Mouse (Mus musculus) embryonic fibroblast, embryonic 13.5 days (primary cell): Measurements from ENCODE around the gene Kat7. TPM values are rescaled to one million over a fixed set of nuclear protein-coding genes. Genes with fewer than 3 reads are reported as not detected.

Experiments used
- H3K27ac ChIP-seq: 2 replicates; pipeline ENCODE4 v1.5.1; 2012; ENCODE audit warnings: low read length, control low read depth, inconsistent platforms; ENCODE audit not compliant: insufficient read depth
- H3K4me1 ChIP-seq: 2 replicates; pipeline ENCODE4 v1.6.1; 2011; ENCODE audit warnings: low read length; ENCODE audit not compliant: control insufficient read depth, insufficient read depth
- H3K4me3 ChIP-seq: 2 replicates; pipeline ENCODE4 v1.5.1; 2011; ENCODE audit warnings: mild to moderate bottlenecking, control low read depth, low read length; ENCODE audit not compliant: insufficient read depth
- CTCF ChIP-seq: IDR thresholded peaks from 2 replicates; pipeline ENCODE4 v1.5.1; 2011; ENCODE audit warnings: mild to moderate bottlenecking, control low read depth, low read length, moderate library complexity, borderline replicate concordance; ENCODE audit not compliant: insufficient read depth
- POLR2A ChIP-seq: IDR thresholded peaks from 2 replicates; pipeline ENCODE4 v1.6.1; 2011; ENCODE audit warnings: low read depth, mild to moderate bottlenecking, control low read depth, low read length, moderate library complexity
- polyA plus RNA-seq: library from polyadenylated mRNA; stranded (reverse); fragments of >200 nt; gene quantifications from 2 replicates; pipeline ENCODE4 v1.2.4, GENCODE M21; 2011; ENCODE audit warnings: low read depth; ENCODE audit not compliant: missing spikeins, insufficient read length

Gene Kat7
- 56.1 and 58.4 TPM in 2 replicates for polyA plus RNA-seq

GRCm38 (mm10) chr11:95310007-95310647 lies at the start of gene Kat7:
Gene Kat7 (minus strand): TSS chr11:95310246.
- peaks cover 4% of the 10 kb centered on the region; the same call in 1 of the 2 replicates for H3K4me1 ChIP-seq
- no peak for TF ChIP-seq CTCF
- peak; percentile 59 for TF ChIP-seq POLR2A
- H3K27ac ChIP-seq: peak within 1 kb of the TSS; percentile 91
- H3K4me3 ChIP-seq: peak within 1 kb of the TSS; percentile 96

DNA sequence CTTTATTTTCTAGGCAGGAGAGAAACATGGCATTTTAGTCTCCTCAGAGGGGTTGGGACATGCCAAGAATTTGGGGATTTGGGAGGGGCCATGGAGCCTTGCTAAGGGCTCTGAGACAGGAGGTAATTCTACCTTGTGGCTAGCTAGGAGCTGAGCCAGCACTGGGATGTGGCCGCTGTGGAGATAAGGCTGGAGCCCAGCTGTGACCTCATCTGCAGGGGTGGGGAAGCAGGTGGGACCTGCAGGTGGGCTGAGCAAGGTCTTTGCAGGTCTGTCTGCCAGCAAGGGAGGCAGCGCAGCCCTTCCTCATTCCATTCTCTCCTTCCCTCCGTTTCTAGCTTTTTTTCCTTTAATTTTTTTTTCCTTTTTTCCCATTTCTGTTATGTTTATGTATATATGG lies 48.2 kb upstream of the Kat7 start:
- TF ChIP-seq CTCF (no peak), POLR2A (no peak)

DNA sequence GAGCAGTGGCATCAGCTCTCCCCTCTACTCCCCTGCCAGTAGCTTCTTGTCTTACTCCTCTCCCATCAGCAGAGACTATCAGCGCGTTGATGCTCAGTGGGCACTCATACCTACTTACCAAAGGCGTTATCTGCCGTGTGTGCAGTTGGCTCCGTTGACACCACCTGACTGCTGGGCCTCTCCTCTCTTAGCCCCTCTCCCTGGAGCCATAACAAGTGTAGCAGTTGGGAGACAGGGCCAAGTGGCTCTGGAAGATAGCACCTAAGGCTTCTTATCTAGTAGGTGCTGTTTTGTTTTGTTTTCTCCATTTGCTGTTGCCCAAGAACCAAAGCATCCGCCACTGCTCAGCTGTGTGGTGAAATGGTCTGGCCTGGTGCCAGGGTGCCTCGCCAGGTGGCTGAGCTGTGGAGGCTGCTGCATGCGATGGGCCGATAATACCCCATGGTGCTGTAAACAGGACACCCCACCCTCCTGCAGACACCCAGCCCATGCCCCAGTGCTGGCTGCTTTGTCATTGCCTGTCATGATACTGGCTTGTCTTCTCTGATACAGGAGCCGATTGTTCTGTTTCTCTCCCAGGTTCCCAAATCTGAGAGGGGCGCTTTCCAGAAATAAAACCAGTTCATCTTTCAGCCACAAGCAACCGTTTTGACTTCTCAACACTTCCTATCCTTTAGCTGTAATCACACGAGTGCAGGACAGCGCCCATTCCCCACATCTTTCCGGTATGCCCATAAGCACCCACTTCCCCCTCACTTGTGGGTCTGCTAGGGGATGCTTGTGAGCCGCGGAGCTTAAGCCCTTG lies 46.6 kb upstream of the Kat7 start:
- no peaks in the 10 kb centered on the region for H3K4me1 ChIP-seq
- H3K27ac ChIP-seq: no peak overlapping the region
- no peak overlapping the region for H3K4me3 ChIP-seq
- TF ChIP-seq CTCF: no peak
- TF ChIP-seq POLR2A: no peak

More for the DNA sequence above, 48.2 kb upstream of the Kat7 start:
- Histone ChIP-seq H3K27ac (no peak overlapping the region), H3K4me3 (no peak overlapping the region), H3K4me1 (no peaks in the 10 kb centered on the region)

- Histone ChIP-seq H3K4me1 (no peaks in the 10 kb centered on the region), H3K27ac (no peak overlapping the region), H3K4me3 (no peak overlapping the region)
- TF ChIP-seq POLR2A: no peak
- no peak for TF ChIP-seq CTCF
Measured at GRCm38 (mm10) chr11:95356039-95356438, 46.0 kb upstream of the Kat7 start.

DNA sequence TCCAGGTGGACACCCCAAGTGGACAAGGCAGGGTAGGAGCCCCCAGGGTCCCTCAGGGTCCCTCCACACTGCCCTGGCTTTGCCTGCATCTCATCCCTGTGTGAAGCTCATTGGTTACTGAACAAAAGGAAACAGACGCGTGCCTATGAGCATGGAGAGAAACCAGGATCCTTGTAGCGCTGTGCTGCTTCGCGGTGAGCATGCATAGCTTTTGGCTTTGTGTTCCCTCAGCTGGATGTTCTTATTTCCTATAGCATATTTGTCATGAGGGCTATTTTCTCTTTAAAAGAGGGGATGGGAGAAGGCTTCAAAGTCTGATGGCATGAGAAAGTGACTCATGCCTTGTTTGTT lies 45.6 kb upstream of the Kat7 start:
- Histone ChIP-seq H3K4me3 (no peak overlapping the region), H3K27ac (no peak overlapping the region), H3K4me1 (no peaks in the 10 kb centered on the region)
- TF ChIP-seq CTCF (no peak), POLR2A (no peak)

- H3K27ac ChIP-seq: no peak overlapping the region
- no peak for TF ChIP-seq CTCF
- no peak for TF ChIP-seq POLR2A
Measured at GRCm38 (mm10) chr11:95354945-95355660, 45.1 kb upstream of the Kat7 start.

GRCm38 (mm10) chr11:95354228-95354944 lies 44.3 kb upstream of the Kat7 start:
- Histone ChIP-seq H3K4me3 (no peak overlapping the region), H3K27ac (no peak overlapping the region), H3K4me1 (no peaks in the 10 kb centered on the region)
- no peak for TF ChIP-seq CTCF
- TF ChIP-seq POLR2A: no peak

More at GRCm38 (mm10) chr11:95354945-95355660, 45.1 kb upstream of the Kat7 start:
- Histone ChIP-seq H3K4me1 (no peaks in the 10 kb centered on the region), H3K4me3 (no peak overlapping the region)

DNA sequence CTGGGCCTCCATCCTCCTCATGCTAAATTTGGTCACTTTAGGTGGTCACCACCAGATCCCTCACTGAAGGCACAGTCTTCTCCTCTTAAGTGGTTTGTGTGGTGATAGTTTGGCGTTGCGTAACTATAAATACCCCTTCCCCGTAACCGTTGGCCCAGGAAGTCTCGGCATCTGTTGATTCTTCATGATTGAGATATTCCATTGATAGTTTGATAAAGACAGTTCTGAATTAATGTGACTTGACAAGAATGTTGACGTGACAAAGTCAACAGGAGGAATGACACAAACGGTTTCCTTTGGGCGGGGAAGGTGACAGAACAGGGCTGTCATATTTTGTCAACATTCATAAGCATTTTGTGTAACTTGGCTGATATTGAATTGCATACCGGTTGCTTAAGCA lies 43.2 kb upstream of the Kat7 start:
- Histone ChIP-seq H3K4me3 (no peak overlapping the region), H3K4me1 (no peaks in the 10 kb centered on the region), H3K27ac (no peak overlapping the region)
- TF ChIP-seq CTCF: no peak

GRCm38 (mm10) chr11:95352686-95353085 lies 42.6 kb upstream of the Kat7 start:
- H3K4me3 ChIP-seq: no peak overlapping the region
- TF ChIP-seq POLR2A: no peak
- TF ChIP-seq CTCF: no peak
- H3K4me1 ChIP-seq: no peaks in the 10 kb centered on the region
- no peak overlapping the region for H3K27ac ChIP-seq
